Mouse (Mus musculus): ENCODE data around the gene Casp8.
"Not testable (repeated sequence)": the region's sequence is repeated elsewhere in the genome, so short reads cannot be mapped to it uniquely, and the experiment has no call there.

DNA sequence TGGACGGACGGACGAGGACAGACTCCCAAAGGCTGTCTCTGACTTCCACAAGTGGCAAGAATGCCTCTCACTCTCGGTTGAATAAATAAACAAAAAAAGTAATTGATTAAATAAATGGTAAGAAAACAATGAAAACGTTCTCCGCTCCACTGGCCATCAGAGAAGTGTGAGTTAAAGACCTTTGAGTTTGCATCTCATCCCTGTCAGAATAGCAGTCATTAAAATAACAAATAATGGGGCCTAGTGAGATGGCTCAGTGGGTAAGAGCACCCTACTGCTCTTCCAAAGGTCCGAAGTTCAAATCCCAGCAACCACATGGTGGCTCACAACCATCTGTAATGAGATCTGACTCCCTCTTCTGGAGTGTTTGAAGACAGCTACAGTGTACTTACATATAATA, 5.5 kb downstream of the Casp8 start:
- not testable (repeated sequence) for TF ChIP-seq CTCF (IDR thresholded peaks at IDR 0.05; ENCODE audit: borderline replicate concordance, control insufficient read depth, extremely low read depth, insufficient read depth, low read length, poor library complexity); POLR2A (IDR thresholded peaks at IDR 0.05; ENCODE audit: control insufficient read depth, extremely low read depth, insufficient read depth, low read length, poor library complexity)
